Mouse (Mus musculus) forebrain, embryonic 11.5 days (tissue): ENCODE measurements around the gene Entpd4b. TPM values are rescaled to one million over a fixed set of nuclear protein-coding genes. Genes with fewer than 3 reads are reported as not detected.
"Not testable (repeated sequence)": the region's sequence is repeated elsewhere in the genome, so short reads cannot be mapped to it uniquely, and the experiment has no call there.

Experiments used
- ATAC-seq: fragments of 200-750 bp; cut with Nextera tagmentation; replicated peaks from 2 replicates; pipeline ENCODE4 v1.8.0; 2017; ENCODE audit warnings: moderate TSS enrichment; ENCODE audit not compliant: low FRiP score
- DNase-seq: peaks from one replicate; pipeline ENCODE4 v3.0.0-alpha.2; 2017; ENCODE audit warnings: low spot score
- H3K27ac ChIP-seq: fragments of 300-500 bp; sonication (generic); 2 replicates; pipeline ENCODE4 v1.5.1; 2014; ENCODE audit warnings: low read depth, low read length
- H3K27me3 ChIP-seq: fragments of 300-500 bp; sonication (generic); 2 replicates; pipeline ENCODE4 v1.6.1; 2014; ENCODE audit warnings: mild to moderate bottlenecking, low read length, mixed read lengths; ENCODE audit not compliant: control insufficient read depth, insufficient read depth
- H3K36me3 ChIP-seq: fragments of 300-500 bp; sonication (generic); 2 replicates; pipeline ENCODE4 v1.6.1; 2014; ENCODE audit warnings: mild to moderate bottlenecking, low read length, moderate library complexity, mixed read lengths; ENCODE audit not compliant: control insufficient read depth, insufficient read depth
- H3K4me1 ChIP-seq: fragments of 300-500 bp; sonication (generic); replicated peaks from 2 replicates; pipeline ENCODE4 v1.6.1; 2014; ENCODE audit warnings: low read length, mixed read lengths; ENCODE audit not compliant: control insufficient read depth, insufficient read depth
- H3K4me2 ChIP-seq: fragments of 300-500 bp; sonication (generic); 2 replicates; pipeline ENCODE4 v1.6.1; 2014; ENCODE audit warnings: low read depth, mild to moderate bottlenecking, low read length, moderate library complexity, mixed read lengths; ENCODE audit not compliant: severe bottlenecking
- H3K4me3 ChIP-seq: fragments of 300-500 bp; sonication (generic); 2 replicates; pipeline ENCODE4 v1.5.1; 2014; ENCODE audit warnings: low read depth, low read length
- H3K9ac ChIP-seq: fragments of 300-500 bp; sonication (generic); 2 replicates; pipeline ENCODE4 v1.6.1; 2014; ENCODE audit warnings: low read length
- H3K9me3 ChIP-seq: fragments of 300-500 bp; sonication (generic); 2 replicates; pipeline ENCODE4 v1.6.1; 2016; ENCODE audit warnings: low read length, mixed read lengths; ENCODE audit not compliant: control insufficient read depth
- WGBS: fragments of 180-500 bp; shearing (Covaris S2); extraction: QIAGEN DNeasy Blood & Tissue Kit; methylation state at CpG from one replicate; pipeline ENCODE4 v1.1.7; 2014; 5-methylcytosine and 5-hydroxymethylcytosine counted together
- polyA plus RNA-seq: library from polyadenylated mRNA; unstranded; fragments of >200 nt; fragmentation: Nextera tagmentation; extraction: Ambion mirVana; gene quantifications from 2 replicates; pipeline ENCODE4 v1.2.1, GENCODE M21; 2014

Gene Entpd4b
- polyA plus RNA-seq, 1 experiment from 2014 or later, result 11.0 TPM

DNA sequence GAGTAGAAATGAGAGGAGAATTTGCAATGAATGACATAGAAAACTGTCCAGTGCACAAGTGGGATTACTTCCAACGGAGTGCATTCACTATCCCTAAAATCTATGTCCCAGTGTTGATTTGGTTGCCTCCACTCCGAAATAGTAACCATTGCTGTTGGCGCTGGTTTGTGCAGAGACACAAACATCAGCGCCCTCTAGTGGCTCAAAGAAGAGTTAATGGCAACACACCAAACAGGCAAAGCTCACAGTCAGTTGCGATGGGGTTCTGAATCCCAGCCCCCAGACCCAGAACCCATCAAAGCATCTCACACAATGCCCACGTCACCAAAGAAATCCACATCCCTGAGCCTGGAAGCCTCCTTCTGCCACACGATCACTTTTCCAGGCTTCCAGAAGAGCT lies 11.2 kb upstream of the Entpd4b start:
- not testable (repeated sequence) for H3K27me3 ChIP-seq, H3K36me3 ChIP-seq, H3K9ac ChIP-seq, H3K27ac ChIP-seq, H3K4me2 ChIP-seq, H3K9me3 ChIP-seq, ATAC-seq, DNase-seq, H3K4me3 ChIP-seq, H3K4me1 ChIP-seq
- WGBS, result no CpG with 5 or more reads among the region's 7 CpGs

DNA sequence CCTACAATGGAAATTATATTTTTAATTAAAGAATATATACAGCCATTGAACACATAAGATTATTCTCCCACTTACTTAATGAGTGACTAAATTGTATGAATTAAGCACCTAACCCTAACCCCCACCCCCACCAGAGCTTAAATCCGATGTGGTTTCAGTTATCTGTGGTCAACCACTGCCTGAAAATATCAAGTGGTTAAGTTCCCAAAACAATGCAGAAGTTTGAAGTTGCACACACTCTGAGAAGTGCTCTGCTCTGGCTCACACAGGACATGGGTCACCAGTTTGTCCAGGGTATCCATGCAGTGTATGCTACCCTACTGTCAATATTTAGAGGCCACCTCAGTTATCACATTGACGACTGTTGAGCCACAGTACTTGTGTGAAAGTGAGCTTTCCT lies 10.2 kb upstream of the Entpd4b start:
- not testable (repeated sequence) for H3K9me3 ChIP-seq, H3K27me3 ChIP-seq, ATAC-seq, H3K36me3 ChIP-seq, H3K9ac ChIP-seq, H3K4me3 ChIP-seq, H3K4me1 ChIP-seq, H3K27ac ChIP-seq, H3K4me2 ChIP-seq, DNase-seq
- no CpG with 5 or more reads among the region's 2 CpGs for WGBS

DNA sequence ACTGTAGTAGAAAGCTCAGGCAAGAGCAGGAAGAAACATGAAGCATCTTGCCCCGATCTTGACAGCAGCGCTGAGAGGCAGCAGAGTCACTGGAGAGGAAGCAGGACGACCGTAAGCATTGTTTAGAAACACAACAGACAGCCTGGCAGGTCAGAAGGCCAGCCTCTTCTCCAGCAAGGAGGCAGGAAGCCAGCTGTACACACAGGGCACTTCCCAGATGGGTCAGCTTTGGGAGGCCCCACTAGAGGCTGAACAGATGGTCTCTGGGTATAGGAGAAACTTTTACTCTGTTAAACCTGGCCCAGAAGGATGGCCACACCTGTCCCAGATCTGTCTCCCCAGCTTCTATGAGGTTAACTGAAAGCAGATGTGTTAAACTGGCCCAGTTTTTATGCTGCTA lies 7.9 kb upstream of the Entpd4b start:
- WGBS, result no CpG with 5 or more reads among the region's 4 CpGs
- H3K9ac ChIP-seq, ATAC-seq, H3K9me3 ChIP-seq, DNase-seq, H3K4me2 ChIP-seq, H3K4me1 ChIP-seq, H3K36me3 ChIP-seq, H3K27ac ChIP-seq, H3K27me3 ChIP-seq, H3K4me3 ChIP-seq: not testable (repeated sequence)

DNA sequence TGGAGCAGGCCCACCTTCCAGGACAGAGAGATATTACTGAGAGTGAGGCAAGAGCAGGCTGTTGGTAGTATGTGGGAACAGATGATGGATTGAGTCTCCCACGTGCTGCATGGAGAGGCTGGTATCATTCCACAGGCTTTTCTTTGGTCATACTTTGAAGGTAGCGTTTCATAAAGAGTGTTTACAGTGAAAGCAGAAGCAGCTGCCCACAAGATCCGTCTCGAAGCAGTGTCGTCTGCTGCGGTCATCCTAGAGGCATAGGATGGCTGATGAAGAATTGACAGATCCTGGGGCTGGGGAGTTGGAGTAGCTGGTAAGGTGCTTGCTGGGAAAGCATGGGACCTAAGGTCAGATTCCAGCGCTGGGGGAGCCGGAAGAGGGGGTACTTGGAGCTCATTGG lies 1.6 kb downstream of the Entpd4b start:
- not testable (repeated sequence) for H3K36me3 ChIP-seq, DNase-seq, H3K9me3 ChIP-seq, H3K4me3 ChIP-seq, H3K4me1 ChIP-seq, H3K27ac ChIP-seq, H3K9ac ChIP-seq, H3K27me3 ChIP-seq, H3K4me2 ChIP-seq, ATAC-seq
- WGBS, result no CpG with 5 or more reads among the region's 8 CpGs

DNA sequence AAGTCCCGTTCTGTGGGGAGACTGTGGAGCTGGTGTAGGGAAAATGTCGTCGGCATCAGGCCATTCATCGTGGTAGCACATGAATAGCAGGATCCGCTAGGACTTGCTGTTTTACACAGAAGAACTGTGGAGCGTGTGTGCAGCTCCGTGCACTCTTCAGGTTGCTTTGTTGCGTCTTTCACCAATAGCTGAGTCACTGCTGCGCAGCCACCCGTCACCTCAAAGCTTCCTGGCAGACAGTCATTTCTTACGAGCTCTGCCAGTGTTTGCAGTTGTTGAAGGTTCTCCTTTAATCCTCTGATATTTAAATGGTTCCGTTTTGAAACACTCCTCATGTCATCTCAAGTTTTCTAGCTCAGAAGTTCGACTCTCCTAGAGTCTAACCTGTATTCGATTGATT lies 2.3 kb downstream of the Entpd4b start:
- WGBS, result no CpG with 5 or more reads among the region's 14 CpGs
- not testable (repeated sequence) for H3K9ac ChIP-seq, H3K27me3 ChIP-seq, H3K27ac ChIP-seq, H3K4me1 ChIP-seq, DNase-seq, H3K4me2 ChIP-seq, H3K36me3 ChIP-seq, ATAC-seq, H3K4me3 ChIP-seq, H3K9me3 ChIP-seq

Other genes with a start within 250 kb of the Entpd4b start
- gene Gm16867, start 52.1 kb upstream of the Entpd4b start, polyA plus RNA-seq, result not detected in 2 replicates
- not detected in 2 replicates for gene Gm27179, start 42.9 kb upstream of the Entpd4b start, polyA plus RNA-seq